Mouse (Mus musculus): ENCODE results near the gene Olfr1392.
"Not testable (repeated sequence)": the region's sequence is repeated elsewhere in the genome, so short reads cannot be mapped to it uniquely, and the experiment has no call there.

Gene Olfr1392

GRCm38 (mm10) chr11:49273834-49274519 lies 11.1 kb upstream of the Olfr1392 start:
- in situ Hi-C loops (cut with MboI; ENCODE audit: unreplicated experiment in 2 of 2), result loop anchor here (5.0 kb wide), 2 partner anchors 87 to 157 kb away; partner anchors contain the start of gene Btnl9 (in 2 of the 2)

DNA sequence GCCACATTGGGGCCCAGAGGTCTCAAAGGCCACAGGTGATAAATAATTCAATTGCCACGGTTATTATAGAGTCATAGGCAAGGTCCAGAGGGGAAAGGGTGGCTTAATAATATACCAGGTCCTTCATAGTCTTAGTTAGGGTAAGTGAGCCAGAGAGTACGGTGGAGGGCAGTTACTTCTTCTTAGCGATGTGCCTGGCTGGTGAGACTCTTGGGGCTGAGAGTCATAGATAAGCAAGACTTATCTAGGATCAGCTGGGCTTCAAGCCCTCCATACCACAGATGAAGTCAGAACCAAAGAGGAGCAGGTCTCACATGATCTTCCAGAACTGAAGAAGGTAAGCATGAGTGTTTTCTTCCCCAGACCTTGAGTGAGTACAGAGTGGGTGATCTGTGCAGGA lies 6.9 kb upstream of the Olfr1392 start, which contains the start of gene Olfr1393:
Gene Olfr1393 (plus strand): TSS at position 83 of the 400 bp plus-strand sequence.
- in situ Hi-C loops (cut with MboI; ENCODE audit: unreplicated experiment in 2 of 2), result loop anchor here in 1 of 2 experiments (25.0 kb wide), 1 partner anchor 609 kb away; no protein-coding TSS in a partner anchor

DNA sequence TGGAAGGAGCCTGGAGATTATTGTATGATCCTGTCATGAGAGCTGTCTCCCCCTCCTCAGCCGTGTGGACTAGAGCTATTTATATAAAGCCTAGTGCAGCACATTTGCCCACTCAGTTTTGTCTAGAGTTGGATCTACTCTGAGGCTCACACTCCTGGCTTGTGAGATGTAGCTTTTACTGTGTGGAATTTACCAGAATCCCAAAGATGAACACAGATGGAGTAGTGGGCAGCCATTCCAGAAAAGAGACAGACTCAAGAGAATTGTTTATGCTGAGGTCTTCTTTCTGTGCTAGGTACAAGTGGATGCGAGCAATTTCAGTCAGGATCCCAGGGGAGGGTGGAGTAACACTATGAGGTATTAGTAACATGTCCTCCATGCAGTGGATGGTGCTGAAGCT lies 2.2 kb downstream of the Olfr1392 start:
- in situ Hi-C loops (cut with MboI; ENCODE audit: unreplicated experiment in 2 of 2), result loop anchor here in 1 of 2 experiments (25.0 kb wide), 1 partner anchor 600 kb away; no protein-coding TSS in a partner anchor

DNA sequence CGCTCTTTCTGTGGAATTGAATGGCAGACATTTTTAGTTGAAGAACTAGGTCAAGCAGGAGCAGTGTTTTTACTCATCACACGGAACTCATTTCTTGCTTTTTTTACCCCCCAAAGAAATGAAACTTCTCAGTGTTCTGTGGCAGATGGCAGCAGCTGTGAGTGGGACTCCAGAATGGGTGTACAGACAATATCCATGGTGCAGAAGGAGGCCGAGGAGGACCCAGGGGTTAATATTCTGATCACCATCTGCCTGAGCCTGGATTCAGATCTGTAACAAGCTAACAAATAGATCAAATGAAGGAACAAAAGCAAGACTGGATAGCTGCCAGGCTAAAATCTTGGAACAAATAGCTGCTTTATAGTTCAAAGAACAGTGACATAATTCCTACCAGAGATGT lies 7.7 kb downstream of the Olfr1392 start:
- in situ Hi-C loops (cut with MboI; ENCODE audit: unreplicated experiment in 2 of 2), result loop anchor here in 1 of 2 experiments (25.0 kb wide), 1 partner anchor 595 kb away; no protein-coding TSS in a partner anchor

- in situ Hi-C loops (cut with MboI; ENCODE audit: unreplicated experiment in 2 of 2), result no loop called here
Measured at GRCm38 (mm10) chr11:49304441-49304840, 19.4 kb downstream of the Olfr1392 start, which contains the start of gene Olfr10. Gene Olfr10 (plus strand): TSS chr11:49304741.

GRCm38 (mm10) chr11:49308547-49308946 lies 23.5 kb downstream of the Olfr1392 start:
- in situ Hi-C loops (cut with MboI; ENCODE audit: unreplicated experiment in 2 of 2), result not testable (repeated sequence)

- in situ Hi-C loops (cut with MboI; ENCODE audit: unreplicated experiment in 2 of 2), result no loop called here
Measured at GRCm38 (mm10) chr11:49322442-49322841, 37.4 kb downstream of the Olfr1392 start, which contains the start of gene Olfr1391. Gene Olfr1391 (plus strand): TSS chr11:49322742.

DNA sequence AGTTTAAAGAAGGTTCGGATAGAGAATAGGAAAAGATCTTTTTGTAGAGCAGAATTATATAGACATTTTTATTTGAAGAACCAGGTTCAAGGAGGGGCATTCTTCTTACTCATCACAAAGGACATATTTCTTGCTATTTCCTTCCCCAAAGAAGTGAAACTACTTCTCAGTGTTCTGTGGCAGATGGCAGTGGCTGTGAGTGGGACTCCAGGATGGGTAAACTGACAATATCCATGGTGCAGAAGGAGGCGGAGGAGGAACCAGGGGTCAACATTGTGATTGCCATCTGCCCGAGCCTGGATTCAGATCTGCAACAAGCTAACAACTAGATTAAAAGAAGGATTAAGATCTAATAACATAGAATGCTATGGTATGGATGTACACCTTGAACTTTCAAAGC lies 41.6 kb downstream of the Olfr1392 start:
- in situ Hi-C loops (cut with MboI; ENCODE audit: unreplicated experiment in 2 of 2), result no loop called here

DNA sequence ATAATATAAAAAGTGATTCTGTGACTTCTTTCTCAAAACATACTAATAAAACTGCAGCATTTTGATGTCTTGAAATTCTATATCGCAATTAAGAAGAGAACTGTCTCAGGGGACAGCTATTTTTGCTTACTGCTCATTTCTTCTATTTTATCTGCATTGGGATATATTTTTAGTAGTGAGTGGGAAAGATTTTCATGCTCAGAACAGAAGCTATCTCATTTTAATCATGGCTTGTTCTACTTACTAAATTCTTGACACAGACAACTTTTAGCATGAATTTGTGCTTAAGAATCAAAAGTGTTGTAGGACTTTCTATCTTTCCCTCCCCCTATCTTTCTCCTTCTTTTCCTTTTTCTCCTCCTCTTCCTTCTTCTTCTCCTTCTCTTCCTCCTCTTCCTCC lies 44.6 kb downstream of the Olfr1392 start:
- in situ Hi-C loops (cut with MboI; ENCODE audit: unreplicated experiment in 2 of 2), result no loop called here

GRCm38 (mm10) chr11:49334888-49335287 lies 49.8 kb downstream of the Olfr1392 start, which contains the start of gene Olfr1390:
Gene Olfr1390 (plus strand): TSS chr11:49335188.
- in situ Hi-C loops (cut with MboI; ENCODE audit: unreplicated experiment in 2 of 2), result no loop called here

GRCm38 (mm10) chr11:49337150-49337832 lies 52.2 kb downstream of the Olfr1392 start:
- in situ Hi-C loops (cut with MboI; ENCODE audit: unreplicated experiment in 2 of 2), result no loop called here
